Mouse (Mus musculus) cerebellum, adult 2 months (tissue): ENCODE results near the gene Osgep. TPM values are rescaled to one million over a fixed set of nuclear protein-coding genes. Genes with fewer than 3 reads are reported as not detected.
"Not testable (repeated sequence)": the region's sequence is repeated elsewhere in the genome, so short reads cannot be mapped to it uniquely, and the experiment has no call there.

ENCODE experiments used
- DNase-seq, 2 experiments: peaks; one replicate each; pipeline ENCODE4 v3.0.0; 2021
- H3K27ac ChIP-seq: fragments of 200-500 bp; 2 replicates; pipeline ENCODE4 v1.5.1; 2012; ENCODE audit warnings: low read length, control low read depth, inconsistent platforms; ENCODE audit not compliant: insufficient read depth
- H3K27me3 ChIP-seq: fragments of 200-500 bp; 2 replicates; pipeline ENCODE4 v1.6.1; 2012; ENCODE audit warnings: inconsistent platforms, mild to moderate bottlenecking, low read length, moderate library complexity; ENCODE audit not compliant: control insufficient read depth, insufficient read depth
- H3K4me1 ChIP-seq: fragments of 200-500 bp; 2 replicates; pipeline ENCODE4 v1.6.1; 2011; ENCODE audit warnings: low read length; ENCODE audit not compliant: control insufficient read depth, insufficient read depth
- H3K4me3 ChIP-seq: fragments of 200-500 bp; replicated peaks from 2 replicates; pipeline ENCODE3; 2011; ENCODE audit warnings: mild to moderate bottlenecking, low read depth, low read length, control low read depth; ENCODE audit not compliant: insufficient read depth
- CTCF ChIP-seq: fragments of 200-500 bp; IDR thresholded peaks from 2 replicates; pipeline ENCODE4 v1.5.1; 2011; ENCODE audit warnings: low read depth, mild to moderate bottlenecking, control low read depth, low read length, moderate library complexity, borderline replicate concordance; ENCODE audit not compliant: insufficient read depth
- POLR2A ChIP-seq: fragments of 200-500 bp; IDR thresholded peaks from 2 replicates; pipeline ENCODE4 v1.6.1; 2011; ENCODE audit warnings: low read length, control low read depth, borderline replicate concordance; ENCODE audit not compliant: insufficient read depth
- WGBS: fragments of 180-500 bp; shearing (Covaris S2); methylation state at CpG from one replicate; pipeline ENCODE4 v1.1.7; 2018; 5-methylcytosine and 5-hydroxymethylcytosine counted together
- polyA plus RNA-seq: library from polyadenylated mRNA; depleted of rRNA; stranded (reverse); fragments of >200 nt; gene quantifications from 2 replicates; pipeline ENCODE4 v1.2.3, GENCODE M21; 2012

Osgep gene
- polyA plus RNA-seq, 1 experiment, result 65.1 TPM

DNA sequence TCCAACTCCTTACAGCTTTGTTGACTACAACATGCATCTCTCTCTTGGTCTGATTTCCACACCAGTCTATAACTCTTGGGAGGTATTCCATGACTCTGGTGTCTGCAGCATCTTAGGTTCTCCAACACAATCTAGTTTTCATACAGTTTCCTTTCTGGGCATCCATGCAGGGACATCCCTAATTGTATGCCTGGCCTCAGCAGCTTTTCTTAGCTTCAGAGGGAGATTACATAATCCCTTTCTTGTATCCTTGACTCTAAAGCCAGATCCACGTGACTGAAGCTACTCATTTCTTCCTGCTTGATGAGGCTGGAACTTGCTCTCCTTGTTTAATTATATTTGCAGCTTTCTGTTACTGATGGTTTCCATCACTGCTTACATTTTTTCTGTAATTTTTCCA is 12.0 kb upstream of the Osgep start:
- no peak for DNase-seq
- no peaks in the 10 kb centered on the region for H3K4me1 ChIP-seq
- WGBS, result 55% methylated on average over 1 of the region's 1 CpGs
- no peak overlapping the region for H3K27ac ChIP-seq
- no peak overlapping the region for H3K4me3 ChIP-seq
- no peaks in the 10 kb centered on the region for H3K27me3 ChIP-seq
- TF ChIP-seq CTCF, result no peak
- no peak for TF ChIP-seq POLR2A

DNA sequence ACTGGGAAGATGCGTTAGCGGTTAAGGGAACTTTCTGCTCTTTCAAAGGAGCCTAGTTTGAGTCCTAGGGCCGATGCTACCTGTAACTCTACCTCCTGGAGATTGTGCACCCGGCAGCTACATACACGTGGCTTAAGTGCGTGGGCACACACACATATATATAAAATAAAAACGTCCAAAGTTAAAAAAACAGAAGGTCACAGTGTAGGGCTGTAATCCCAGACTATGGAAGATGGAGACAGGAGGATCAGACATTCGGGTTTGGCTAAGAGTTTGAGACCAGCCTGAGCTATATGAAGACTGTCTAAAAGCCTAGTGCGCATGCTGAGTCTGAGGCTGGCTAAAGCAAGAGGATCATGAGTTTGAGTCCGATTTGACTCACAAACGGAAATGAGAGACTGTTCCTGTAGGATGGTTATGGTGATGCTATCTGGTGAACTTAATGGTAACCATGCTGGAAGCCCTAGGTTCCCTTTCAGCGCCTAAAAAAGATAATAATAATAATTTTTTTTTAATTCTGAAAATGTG is 6.9 kb upstream of the Osgep start:
- H3K4me1 ChIP-seq, result no peaks in the 10 kb centered on the region
- H3K4me3 ChIP-seq, result peak overlapping the region; percentile 77
- peak in 1 of 2 experiments; percentile 14 for DNase-seq
- WGBS, result 7% methylated on average over 12 of the region's 12 CpGs
- TF ChIP-seq POLR2A, result no peak
- no peak for TF ChIP-seq CTCF
- no peaks in the 10 kb centered on the region for H3K27me3 ChIP-seq
- peak overlapping the region; percentile 11; the same call in 1 of the 2 replicates for H3K27ac ChIP-seq

DNA sequence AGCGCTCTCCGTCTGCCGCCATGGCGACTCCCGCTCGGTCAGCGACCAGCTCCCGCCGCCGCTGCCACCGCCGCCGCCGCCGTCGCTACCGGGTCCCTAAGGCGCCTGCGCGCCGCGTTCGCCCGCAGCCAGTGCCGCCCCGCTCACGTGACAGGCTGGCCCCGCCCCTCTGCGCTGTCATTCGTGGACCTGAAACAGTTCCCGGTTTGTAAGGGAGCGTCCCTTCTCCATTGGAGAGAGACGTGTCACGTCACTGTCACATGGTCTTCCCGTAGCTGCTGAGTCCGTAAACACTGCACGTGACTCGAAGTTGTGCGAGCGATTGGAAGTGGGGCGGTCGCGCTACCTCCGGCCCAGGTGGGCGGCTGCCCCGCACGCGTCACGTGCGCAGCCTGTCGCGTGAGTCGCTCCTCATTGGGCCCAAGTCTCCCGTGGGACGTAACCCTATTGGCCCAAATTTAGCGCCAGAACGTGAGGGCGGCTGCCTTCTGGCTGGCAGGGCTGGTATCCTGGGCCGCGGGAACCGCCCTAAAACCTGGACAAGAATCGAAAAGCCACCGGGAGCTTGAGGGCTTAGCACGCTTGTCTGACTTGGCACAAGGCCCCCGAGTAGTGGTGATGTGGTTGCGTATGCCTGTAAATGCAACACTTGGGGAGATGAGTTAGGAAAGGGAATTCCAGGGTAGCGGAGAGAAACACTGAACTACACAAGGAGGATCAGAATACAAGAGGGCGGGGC is 6.2 kb upstream of the Osgep start, which contains the start of the genes Pip4p1 and Pnp:
Gene Pip4p1, minus strand, starts transcription at position 103 of the 739 bp plus-strand sequence.
Gene Pnp, plus strand, starts transcription at position 329 of the 739 bp plus-strand sequence.
- DNase-seq, result peak; percentile 99 to 100
- H3K4me1 ChIP-seq, result no peaks in the 10 kb centered on the region
- peak within 1 kb of the TSS; percentile 69 for H3K27ac ChIP-seq
- WGBS, result under 1% methylated on average over 68 of the region's 68 CpGs
- TF ChIP-seq POLR2A (peak; percentile 74), CTCF (no peak)
- H3K27me3 ChIP-seq, result no peaks in the 10 kb centered on the region
- peak within 1 kb of the TSS; percentile 82 for H3K4me3 ChIP-seq

DNA sequence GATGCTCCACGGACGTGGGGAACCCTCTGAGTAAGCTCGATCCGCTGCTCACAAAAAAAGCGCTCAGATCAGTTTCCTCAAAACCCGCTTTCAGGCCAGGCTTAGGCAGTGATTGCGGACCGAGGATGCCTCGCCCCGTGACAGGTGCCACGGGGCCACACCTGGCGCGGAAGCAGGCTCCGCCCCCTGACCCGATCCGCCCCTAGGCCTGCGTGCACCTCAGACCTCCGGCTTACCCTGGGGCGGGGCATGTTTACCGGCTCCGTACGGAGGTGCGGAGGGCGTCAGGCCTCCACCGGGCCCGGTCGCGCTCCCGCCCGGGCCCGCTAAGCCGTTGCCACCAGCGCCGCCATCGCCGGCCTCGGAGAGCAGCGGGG is 5.7 kb upstream of the Osgep start:
- Histone ChIP-seq H3K4me3 (peak overlapping the region; percentile 82), H3K4me1 (no peaks in the 10 kb centered on the region), H3K27ac (peak overlapping the region; percentile 69), H3K27me3 (no peaks in the 10 kb centered on the region)
- TF ChIP-seq POLR2A, result no peak
- no peak for TF ChIP-seq CTCF
- under 1% methylated on average over 38 of the region's 38 CpGs for WGBS
- no peak for DNase-seq

GRCm38 (mm10) chr14:50929951-50930350 is 5.3 kb upstream of the Osgep start:
- DNase-seq, result no peak
- no peak for TF ChIP-seq CTCF
- 7% methylated on average over 10 of the region's 10 CpGs for WGBS
- Histone ChIP-seq H3K4me1 (no peaks in the 10 kb centered on the region), H3K27ac (peak overlapping the region; percentile 69; the same call in 1 of the 2 replicates), H3K4me3 (peak overlapping the region; percentile 82), H3K27me3 (no peaks in the 10 kb centered on the region)

GRCm38 (mm10) chr14:50927366-50927765 is 2.7 kb upstream of the Osgep start:
- Histone ChIP-seq H3K4me1 (no peaks in the 10 kb centered on the region), H3K27me3 (no peaks in the 10 kb centered on the region), H3K4me3 (no peak overlapping the region), H3K27ac (no peak overlapping the region)
- 65% methylated on average over 3 of the region's 3 CpGs for WGBS
- no peak for DNase-seq
- TF ChIP-seq POLR2A (no peak), CTCF (no peak)

GRCm38 (mm10) chr14:50925111-50925920 is 623 bp upstream of the Osgep start:
- Histone ChIP-seq H3K27ac (no peak overlapping the region), H3K27me3 (no peaks in the 10 kb centered on the region), H3K4me1 (no peaks in the 10 kb centered on the region), H3K4me3 (peak overlapping the region; percentile 85)
- DNase-seq, result peak in 1 of 2 experiments; percentile 32
- under 1% methylated on average over 38 of the region's 38 CpGs for WGBS
- no peak for TF ChIP-seq CTCF
- no peak for TF ChIP-seq POLR2A

DNA sequence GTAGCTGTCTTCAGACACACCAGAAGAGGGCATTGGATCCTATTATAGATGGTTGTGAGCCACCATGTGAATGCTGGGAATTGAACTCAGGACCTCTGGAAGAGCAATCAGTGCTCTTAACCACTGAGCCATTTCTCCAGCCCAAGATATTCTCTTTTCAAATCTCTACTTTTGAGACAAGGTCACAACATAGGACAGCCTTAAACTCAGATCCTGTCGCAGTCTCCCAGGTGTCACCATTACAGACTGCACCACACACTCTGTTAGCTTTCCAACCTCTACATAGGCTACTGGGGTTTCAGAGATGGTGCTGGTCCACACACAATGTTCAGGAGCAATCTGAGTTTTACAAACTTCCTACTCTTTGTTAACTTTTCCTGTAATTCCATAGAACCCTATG is 1.3 kb downstream of the Osgep start:
- WGBS, result 74% methylated on average over 1 of the region's 1 CpGs
- peak in 1 of 2 experiments; percentile 12 for DNase-seq
- H3K4me3 ChIP-seq, H3K4me1 ChIP-seq, H3K27me3 ChIP-seq, H3K27ac ChIP-seq: not testable (repeated sequence)
